Mouse (Mus musculus) lung, adult 18-20 months (tissue): ENCODE measurements around the gene Pkdrej.
"Not testable (repeated sequence)": the region's sequence is repeated elsewhere in the genome, so short reads cannot be mapped to it uniquely, and the experiment has no call there.

Source experiments
- DNase-seq, 2 experiments: peaks; one replicate each; pipeline ENCODE4 v3.0.0; 2022; ENCODE audit warnings: mixed read lengths in 2 of 2

Gene Pkdrej

DNA sequence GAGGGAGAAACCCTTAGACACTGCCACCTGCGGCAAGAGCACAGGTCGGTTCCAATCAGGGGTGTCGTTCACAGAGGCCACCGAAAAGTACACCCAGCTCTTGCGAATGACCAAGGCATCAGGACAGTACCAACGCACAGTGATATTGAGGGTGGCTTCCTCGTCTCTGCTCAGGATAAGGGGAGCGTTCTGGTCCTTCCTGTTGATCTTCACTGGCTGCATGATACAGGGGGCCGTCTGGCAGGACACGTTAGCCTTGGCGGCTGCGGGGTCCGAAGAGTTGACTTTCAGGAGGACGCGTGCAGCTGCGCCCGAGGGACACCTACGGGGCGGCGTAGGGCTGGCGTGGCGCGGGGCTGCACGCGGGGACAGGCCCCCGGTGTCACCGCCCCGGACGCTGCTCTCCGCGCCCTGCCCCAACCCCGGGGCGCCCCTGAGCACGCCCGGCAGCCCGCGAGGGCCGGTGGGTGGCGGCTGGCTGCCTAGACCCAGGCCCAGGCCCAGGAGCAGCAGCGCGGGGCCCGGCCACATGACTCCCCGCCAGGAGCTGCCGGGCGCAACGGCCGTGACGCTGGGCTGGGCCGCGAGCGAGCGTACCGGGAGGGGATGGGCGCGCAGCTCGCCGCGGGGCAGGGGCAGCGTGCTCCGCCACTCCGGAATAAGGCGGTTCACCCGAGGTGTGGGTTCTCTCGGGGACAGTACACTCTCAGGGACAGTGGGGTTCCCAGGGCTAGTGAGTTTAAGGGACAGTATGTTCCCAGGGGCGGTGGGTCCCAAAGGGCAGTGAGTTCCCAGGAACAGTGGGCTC is at the start of gene Pkdrej:
Pkdrej (minus strand) TSS at position 532 of the 808 bp plus-strand sequence.
- no peak for DNase-seq

DNA sequence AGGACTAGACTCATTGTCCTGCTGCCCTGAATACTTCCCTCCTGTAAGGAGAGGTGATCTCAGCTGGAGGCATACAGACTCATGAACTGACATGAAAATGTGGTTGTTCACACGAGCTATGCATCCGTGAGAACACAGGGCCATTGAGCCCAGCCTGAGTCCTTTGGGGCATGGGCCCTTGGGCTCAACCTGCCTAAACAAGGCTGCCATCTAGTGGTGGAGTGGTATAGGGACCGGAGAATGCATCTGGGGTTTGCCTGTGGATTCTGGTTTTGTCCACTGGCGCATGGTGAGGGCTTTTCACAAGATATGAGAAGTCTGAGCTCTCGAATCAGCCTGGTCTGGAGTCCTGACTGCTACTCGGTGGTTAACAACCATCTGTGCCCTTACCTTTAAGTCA is 46.2 kb upstream of the Pkdrej start:
- DNase-seq, result peak; percentile 56 to 67

- DNase-seq, result not testable (repeated sequence)
Observed at GRCm38 (mm10) chr15:85865913-85866312, 44.4 kb upstream of the Pkdrej start.

DNA sequence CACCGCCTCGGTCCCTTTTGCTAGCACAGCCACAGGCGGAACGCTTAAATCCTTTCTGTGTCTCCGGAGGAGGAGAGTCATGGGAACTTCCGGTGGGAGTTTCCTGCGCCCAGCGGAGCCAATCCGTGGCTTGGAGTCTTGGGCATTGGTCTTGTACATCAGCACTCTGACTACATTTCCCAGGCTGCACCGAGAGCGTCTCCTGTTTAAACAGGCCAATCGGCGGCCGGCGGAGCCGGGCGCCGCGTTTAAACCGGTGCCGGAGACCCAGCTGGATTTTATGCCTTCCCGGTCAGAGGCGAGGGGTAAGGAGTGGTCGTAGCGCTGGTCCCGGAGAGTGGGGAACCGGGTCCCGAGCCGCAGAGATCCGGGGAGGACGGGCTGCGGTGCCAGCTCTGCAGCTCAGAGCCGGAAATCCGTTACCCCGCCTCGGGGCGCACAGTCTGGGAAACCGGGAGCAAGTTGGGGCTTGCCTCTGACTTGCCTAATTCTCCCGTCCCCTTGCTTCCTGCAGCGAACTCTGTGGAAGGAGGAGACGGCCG is 38.0 kb upstream of the Pkdrej start, which contains the start of gene Gtse1:
Gtse1 (plus strand) TSS at position 256 of the 542 bp plus-strand sequence.
- peak; percentile 95 to 97 for DNase-seq

DNA sequence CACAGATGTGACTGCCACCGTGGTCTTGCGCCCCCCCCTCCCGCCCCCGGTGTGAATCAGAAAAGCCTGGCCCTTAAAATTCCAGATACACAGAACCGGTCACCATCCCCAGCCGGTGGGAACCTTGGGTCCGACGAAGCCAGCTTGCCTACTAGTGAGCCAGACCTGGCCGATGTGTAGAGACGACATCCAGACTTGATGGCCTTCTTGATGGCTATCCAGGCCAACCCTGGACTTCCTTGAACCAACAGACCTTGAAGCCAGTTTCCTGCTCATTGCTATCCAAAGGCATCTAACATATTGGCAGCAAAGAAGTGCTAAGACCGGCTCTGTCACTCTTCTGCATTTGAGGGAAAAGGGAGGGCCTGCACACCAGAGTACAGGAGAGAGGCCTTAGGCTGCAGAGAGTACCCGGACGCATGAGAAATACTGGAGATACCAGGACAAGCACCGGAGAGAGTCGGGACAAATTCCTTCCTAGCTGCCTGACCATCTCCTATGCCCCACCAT is 37.5 kb upstream of the Pkdrej start:
- DNase-seq, result peak in 1 of 2 experiments; percentile 11

GRCm38 (mm10) chr15:85851656-85852392 is 30.3 kb upstream of the Pkdrej start:
- no peak for DNase-seq

- no peak for DNase-seq
Observed at GRCm38 (mm10) chr15:85845071-85845470, 23.5 kb upstream of the Pkdrej start.

DNA sequence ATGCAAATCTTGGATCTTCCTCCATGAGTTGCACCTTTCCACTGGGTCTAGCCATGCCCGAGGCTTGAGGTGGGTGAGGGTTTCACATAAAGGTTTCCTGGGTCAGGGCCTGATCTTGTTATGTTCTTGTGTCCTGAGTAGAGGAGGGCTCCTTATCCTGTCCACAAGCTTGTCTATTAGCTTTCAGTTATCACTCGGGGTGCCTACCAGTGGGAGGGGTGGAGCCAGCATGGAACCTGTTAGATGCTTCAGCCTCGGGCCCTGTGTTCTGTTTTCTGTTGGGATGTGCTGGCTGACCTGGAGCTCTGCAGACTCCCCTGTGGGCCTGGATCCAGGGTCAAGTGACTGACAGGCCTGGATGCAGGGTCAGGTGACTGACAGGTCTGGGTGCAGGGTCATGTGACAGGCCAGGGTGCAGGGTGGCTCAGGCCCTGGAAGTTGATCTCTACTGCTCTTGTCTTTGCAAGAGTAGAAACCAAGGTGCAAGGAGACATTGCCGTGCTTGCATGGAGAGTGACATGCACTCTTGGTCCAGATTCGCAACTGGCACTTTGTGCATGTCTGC is 20.3 kb upstream of the Pkdrej start:
- no peak for DNase-seq

- no peak for DNase-seq
Observed at GRCm38 (mm10) chr15:85840983-85841382, 19.4 kb upstream of the Pkdrej start.

DNA sequence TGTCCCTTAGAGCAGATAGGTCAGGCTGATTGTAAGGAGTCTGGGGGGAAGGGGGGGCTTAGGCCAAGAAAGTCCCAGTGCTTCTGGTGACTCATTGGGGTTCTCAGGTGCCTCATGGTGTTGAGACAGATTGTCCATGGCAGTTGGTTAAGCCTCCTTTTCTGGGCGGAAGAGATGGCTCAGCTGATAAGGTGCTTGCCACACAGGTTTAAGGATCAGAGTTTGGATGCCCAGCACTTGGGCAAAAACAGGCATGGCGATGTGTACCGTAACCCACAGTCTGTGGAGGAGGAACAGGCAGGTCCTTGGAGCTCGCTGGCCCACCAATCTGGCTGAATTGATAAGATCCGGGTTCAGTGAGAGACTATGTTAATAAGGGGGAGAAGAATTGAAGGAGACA is 15.4 kb upstream of the Pkdrej start:
- no peak for DNase-seq

DNA sequence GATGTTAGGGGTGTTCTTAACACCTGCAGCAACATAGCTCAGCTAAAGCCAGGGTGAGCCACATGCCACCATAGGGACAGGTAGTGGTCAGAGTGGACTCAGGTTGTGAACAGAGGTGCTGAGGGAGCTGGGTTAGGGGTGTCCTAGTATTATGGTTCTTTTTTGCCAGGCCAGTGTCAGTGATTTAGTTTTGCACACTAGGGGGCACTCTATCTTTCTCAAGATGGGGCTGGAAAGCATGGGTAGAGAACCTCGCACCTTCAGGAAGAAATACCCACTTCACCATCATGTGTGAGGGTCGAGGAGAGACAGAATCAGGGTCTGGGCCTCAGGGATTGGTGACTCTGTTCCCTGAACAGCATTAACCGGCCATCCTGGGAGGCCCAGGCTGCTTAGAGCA is 13.8 kb upstream of the Pkdrej start:
- no peak for DNase-seq

DNA sequence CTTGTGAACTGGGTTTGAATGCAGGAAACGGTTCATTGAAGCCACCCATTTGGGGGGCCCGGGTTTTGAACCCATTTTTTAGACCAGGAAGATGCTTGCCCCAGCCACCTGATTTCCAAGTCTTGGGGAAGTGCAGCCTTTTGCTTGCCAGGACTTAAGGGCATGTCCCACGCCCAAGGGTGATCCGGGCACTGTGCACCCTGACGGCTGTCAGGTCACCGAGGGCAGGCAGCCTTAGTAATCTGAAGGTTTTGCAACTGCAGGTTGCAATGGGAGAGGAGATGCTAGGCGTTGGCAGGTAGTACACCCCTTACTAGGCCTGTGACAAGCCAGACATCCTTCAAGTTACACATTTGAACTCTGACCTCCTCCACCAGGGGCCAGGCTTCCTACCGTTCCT is 11.1 kb upstream of the Pkdrej start:
- DNase-seq, result peak in 1 of 2 experiments; percentile 35

- peak; percentile 92 to 95 for DNase-seq
Observed at GRCm38 (mm10) chr15:85831954-85832590, 10.5 kb upstream of the Pkdrej start, which contains the start of gene Ttc38. Gene Ttc38 (plus strand): TSS chr15:85832306.

- no peak for DNase-seq
Observed at GRCm38 (mm10) chr15:85829470-85829869, 7.9 kb upstream of the Pkdrej start.

DNA sequence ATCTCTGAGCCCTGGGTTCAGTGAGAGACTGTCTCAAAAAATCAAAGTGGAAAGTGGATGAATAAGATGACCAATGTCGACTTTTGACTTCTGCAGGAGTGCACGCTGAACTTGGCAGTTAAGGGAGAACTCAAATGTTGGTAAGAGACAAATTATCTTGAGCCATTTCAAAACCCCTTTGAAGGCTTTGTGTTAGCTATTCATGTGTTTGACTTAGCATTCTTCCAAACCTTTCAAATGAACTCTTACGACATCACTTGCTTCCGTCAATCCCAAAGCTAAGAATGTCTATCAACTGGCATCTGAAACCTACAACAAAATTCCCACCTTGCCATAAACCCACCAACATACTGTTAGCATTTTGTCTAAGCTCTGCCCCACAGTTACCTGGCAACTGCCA is 6.5 kb upstream of the Pkdrej start:
- no peak for DNase-seq

DNA sequence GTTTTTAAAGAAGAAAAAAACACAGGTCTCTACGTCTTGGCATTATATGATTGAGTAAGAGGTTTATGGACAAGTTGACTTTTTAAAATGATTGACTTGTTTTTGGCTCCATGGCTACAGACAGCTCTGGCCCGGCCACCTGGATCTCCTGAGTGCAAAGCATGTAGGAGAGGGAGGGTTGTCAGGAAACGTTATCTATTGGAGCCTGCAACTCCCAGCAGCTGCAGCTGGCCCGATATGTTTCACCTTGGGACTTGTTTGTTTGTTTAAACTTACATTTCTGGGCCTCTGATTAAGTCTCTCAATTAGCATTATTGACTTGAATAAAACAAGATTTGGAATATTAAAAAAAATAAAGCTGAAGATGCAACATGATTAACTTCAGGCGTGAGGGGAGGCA is 5.1 kb upstream of the Pkdrej start:
- DNase-seq, result no peak

DNA sequence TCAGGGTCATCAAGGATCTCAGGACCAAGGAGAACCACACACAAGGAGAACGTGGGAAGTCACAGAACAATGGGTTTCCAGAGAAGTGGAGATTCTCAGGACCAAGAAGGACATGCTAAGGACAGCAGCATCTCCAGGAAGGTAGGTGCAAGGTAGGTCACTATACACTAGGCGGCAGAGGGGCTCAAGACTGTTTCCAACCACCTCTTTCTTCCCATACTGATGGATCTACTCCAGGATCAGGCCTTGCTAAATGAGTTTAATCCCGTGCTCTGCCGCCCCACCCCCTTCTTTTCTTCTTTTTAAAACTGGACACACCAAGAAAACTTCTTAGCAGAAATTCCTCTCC is 451 bp upstream of the Pkdrej start:
- DNase-seq, result peak in 1 of 2 experiments; percentile 36

DNA sequence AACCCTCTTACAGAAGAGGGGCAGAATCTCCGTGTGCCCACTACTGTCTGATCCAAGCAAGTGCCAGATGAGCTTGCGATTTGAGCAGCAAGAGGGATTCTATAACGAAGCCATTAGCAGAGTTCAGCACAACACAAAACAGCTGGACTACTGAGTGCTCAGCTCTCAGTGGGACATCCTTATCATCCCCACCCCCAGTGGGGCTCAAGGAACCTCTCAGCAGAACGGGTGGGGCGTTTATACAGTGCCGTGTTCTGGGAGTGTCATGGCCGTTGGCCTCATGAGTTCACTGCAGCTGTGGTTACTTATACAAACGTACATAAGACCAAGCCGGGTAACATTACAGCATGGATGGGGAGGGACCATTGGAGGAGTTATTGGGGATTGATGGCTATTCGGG is 8.1 kb downstream of the Pkdrej start:
- DNase-seq, result no peak

DNA sequence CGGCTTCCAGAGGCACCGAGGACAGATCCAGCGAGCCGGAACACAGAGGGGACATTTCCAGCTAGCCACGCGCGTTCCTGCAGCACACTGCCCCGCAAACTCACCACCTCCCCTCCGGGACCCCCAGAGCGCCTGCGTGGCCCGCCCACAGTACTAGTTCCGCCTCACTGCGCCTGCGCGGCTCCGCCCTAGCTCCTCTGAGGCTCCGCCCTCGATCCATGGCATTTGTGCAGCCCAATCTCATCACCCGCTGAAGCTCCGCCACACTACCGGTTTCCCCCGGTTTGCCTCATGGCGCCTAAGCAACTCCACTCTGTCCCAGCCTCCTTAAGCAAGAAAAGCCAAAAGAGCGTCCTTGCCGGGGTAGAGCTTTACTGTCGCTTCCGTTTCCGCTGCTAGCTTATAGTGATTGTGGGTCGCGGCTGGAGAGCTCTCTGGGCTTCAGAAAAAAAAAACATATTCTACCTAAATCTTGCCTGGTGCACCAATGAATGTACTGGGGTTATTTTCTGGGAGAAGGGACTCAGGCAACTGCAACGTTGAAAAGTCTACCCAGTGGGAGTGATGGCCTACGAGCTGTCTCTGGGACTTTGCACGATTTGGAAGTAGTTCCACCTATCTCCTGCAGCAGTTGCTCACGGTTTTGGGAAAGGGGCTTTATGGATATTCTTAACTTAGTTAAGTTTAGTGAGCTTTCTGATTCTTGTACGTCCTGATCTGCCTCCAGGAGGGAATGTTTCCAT is 9.8 kb downstream of the Pkdrej start, which contains the start of gene Cdpf1:
Cdpf1 (minus strand) TSS at position 163 of the 743 bp plus-strand sequence.
- DNase-seq, result peak; percentile 98 to 99

DNA sequence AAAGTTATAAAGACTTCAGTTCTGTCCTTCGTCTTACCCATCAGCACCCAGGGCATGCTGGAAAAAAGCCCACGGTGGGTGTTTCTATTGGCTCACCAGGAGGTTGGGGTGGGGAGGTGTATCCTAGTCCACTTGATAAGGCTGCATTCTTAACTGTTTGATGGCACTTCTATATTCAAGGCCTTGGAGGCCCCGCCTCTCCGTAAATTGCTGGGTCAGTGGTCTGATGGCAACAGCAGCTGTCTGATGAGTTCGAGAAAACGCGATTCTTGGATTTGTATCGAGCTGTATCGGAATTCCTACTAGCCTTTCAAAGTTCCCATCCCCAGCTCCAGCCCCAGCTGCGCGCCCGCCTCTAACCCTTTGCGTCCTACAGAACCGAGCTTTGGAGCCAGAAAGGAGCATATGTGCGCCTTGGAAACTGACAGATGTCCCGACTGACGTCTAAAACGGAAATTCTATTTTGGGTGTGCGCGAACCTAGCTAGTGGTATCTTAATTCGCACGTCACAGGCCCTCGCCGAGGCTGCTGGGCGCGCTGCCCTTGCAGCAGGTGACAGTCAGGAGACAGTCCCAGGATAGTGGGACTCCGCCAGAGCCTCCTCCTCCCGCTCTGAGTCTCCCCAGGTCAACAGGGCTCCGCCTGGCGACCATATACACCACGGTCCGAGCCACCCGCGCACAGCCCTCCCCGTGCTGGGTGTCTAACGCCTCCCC is 10.6 kb downstream of the Pkdrej start:
- DNase-seq, result peak; percentile 69 to 81

GRCm38 (mm10) chr15:85810462-85810805 is 11.1 kb downstream of the Pkdrej start:
- DNase-seq, result no peak
